Mouse (Mus musculus) intestine, embryonic 15.5 days (tissue): ENCODE results near the gene Ormdl3. TPM values are rescaled to one million over a fixed set of nuclear protein-coding genes. Genes with fewer than 3 reads are reported as not detected.
A peak's percentile ranks its signal among the peaks of the same experiment; 100 is the strongest.

Experiments
- ATAC-seq: fragments of 200-750 bp; cut with Nextera tagmentation; 2 replicates; pipeline ENCODE4 v1.8.0; 2017; ENCODE audit warnings: moderate TSS enrichment, moderate library complexity
- H3K27ac ChIP-seq: fragments of 300-500 bp; sonication (generic); 2 replicates; pipeline ENCODE4 v1.5.1; 2015; ENCODE audit warnings: mild to moderate bottlenecking, inconsistent platforms
- H3K27me3 ChIP-seq: fragments of 300-500 bp; sonication (generic); replicated peaks from 2 replicates; pipeline ENCODE4 v1.6.1; 2015; ENCODE audit warnings: inconsistent platforms
- H3K36me3 ChIP-seq: fragments of 300-500 bp; sonication (generic); 2 replicates; pipeline ENCODE4 v1.6.1; 2015; ENCODE audit warnings: inconsistent platforms
- H3K4me1 ChIP-seq: fragments of 300-500 bp; sonication (generic); replicated peaks from 2 replicates; pipeline ENCODE4 v1.6.1; 2015; ENCODE audit warnings: inconsistent platforms
- H3K4me2 ChIP-seq: fragments of 300-500 bp; sonication (generic); replicated peaks from 2 replicates; pipeline ENCODE4 v1.6.1; 2015; ENCODE audit warnings: mild to moderate bottlenecking, inconsistent platforms
- H3K4me3 ChIP-seq: fragments of 300-500 bp; sonication (generic); replicated peaks from 2 replicates; pipeline ENCODE4 v1.5.1; 2015; ENCODE audit warnings: inconsistent platforms
- H3K9ac ChIP-seq: fragments of 300-500 bp; sonication (generic); 2 replicates; pipeline ENCODE4 v1.6.1; 2015; ENCODE audit warnings: inconsistent platforms
- H3K9me3 ChIP-seq: fragments of 300-500 bp; sonication (generic); 2 replicates; pipeline ENCODE4 v1.6.1; 2016; ENCODE audit warnings: inconsistent platforms
- WGBS: fragments of 180-500 bp; shearing (Covaris S2); methylation state at CpG from one replicate; pipeline ENCODE4 v1.1.7; 2015; 5-methylcytosine and 5-hydroxymethylcytosine counted together
- polyA plus RNA-seq: library from polyadenylated mRNA; unstranded; fragments of >200 nt; fragmentation: Nextera tagmentation; extraction: Ambion mirVana; gene quantifications from 2 replicates; pipeline ENCODE4 v1.2.1, GENCODE M21; 2015

Gene Ormdl3
- polyA plus RNA-seq, 1 experiment from 2014 or later: 50.5 TPM

DNA sequence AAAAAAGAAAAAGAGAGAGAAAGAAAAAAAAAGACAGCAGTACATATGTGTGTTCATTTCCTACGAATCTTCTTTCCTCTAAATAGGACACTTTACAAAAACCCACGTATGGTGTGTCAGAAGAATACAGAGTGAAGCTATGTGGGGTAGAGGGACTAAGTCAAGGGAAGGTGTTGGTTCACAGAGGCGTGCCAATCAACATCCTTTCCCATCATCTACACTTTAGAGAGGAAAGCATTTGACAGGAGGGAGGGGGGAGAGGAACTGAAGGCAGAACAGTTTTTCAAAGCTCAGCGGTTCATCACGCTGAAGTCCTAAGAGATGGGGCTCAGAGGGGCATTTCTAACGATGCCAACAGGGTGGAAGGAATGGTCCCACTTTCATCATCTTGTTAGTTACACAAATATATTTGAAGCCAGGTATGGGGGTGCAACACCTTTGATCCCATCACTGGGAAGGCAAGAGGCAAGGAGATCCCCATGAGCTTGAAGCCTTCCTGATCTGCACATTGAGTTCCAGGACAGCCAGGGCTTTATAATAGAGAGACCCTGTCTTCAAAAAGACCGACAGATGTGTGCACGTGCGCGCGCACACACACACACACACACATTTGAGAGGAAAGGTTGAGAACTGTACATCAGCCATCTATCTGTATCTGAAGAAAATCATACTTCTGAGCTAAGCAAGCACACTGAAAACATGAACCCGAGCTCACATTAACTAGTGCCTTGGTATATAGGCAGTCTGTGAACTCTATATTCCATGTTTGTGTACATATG, 40.5 kb downstream of the Ormdl3 start:
- H3K4me3 ChIP-seq: no peak overlapping the region
- H3K4me1 ChIP-seq: peaks cover 15% of the 10 kb centered on the region
- WGBS: 45% methylated on average over 12 of the region's 12 CpGs
- peaks cover 44% of the 10 kb centered on the region for H3K27me3 ChIP-seq
- H3K9ac ChIP-seq: no peak overlapping the region
- H3K27ac ChIP-seq: no peak overlapping the region
- H3K9me3 ChIP-seq: no peaks in the 10 kb centered on the region
- no peak overlapping the region for H3K4me2 ChIP-seq
- no peaks in the 10 kb centered on the region for H3K36me3 ChIP-seq
- no peak for ATAC-seq

- Histone ChIP-seq H3K9me3 (no peaks in the 10 kb centered on the region), H3K4me2 (peak within 1 kb of the TSS; percentile 95), H3K36me3 (no peaks in the 10 kb centered on the region), H3K27me3 (peaks cover 48% of the 10 kb centered on the region), H3K9ac (peak within 1 kb of the TSS; percentile 34), H3K4me3 (peak within 1 kb of the TSS; percentile 47), H3K4me1 (peaks cover 15% of the 10 kb centered on the region), H3K27ac (no peak within 1 kb of the TSS)
- WGBS: 1% methylated on average over 57 of the region's 58 CpGs
- peak; percentile 63; the same call in 1 of the 2 replicates for ATAC-seq
These were observed 41.4 kb downstream of the Ormdl3 start, which contains the start of gene Ikzf3 for GRCm38 (mm10) chr11:98545711-98546231. TSS of gene Ikzf3 (minus strand) at chr11:98546031.

GRCm38 (mm10) chr11:98544890-98545677, 42.1 kb downstream of the Ormdl3 start:
- H3K27ac ChIP-seq: no peak overlapping the region
- peak overlapping the region; percentile 95 for H3K4me2 ChIP-seq
- H3K27me3 ChIP-seq: peaks cover 48% of the 10 kb centered on the region
- peak overlapping the region; percentile 47 for H3K4me3 ChIP-seq
- WGBS: 5% methylated on average over 16 of the region's 16 CpGs
- no peaks in the 10 kb centered on the region for H3K36me3 ChIP-seq
- no peak for ATAC-seq
- H3K4me1 ChIP-seq: peaks cover 10% of the 10 kb centered on the region
- no peaks in the 10 kb centered on the region for H3K9me3 ChIP-seq
- peak overlapping the region; percentile 34 for H3K9ac ChIP-seq

- H3K4me2 ChIP-seq: no peak overlapping the region
- H3K4me3 ChIP-seq: no peak overlapping the region
- H3K27ac ChIP-seq: no peak overlapping the region
- H3K27me3 ChIP-seq: peaks cover 42% of the 10 kb centered on the region
- no peak for ATAC-seq
- H3K4me1 ChIP-seq: peaks cover 10% of the 10 kb centered on the region
- no peaks in the 10 kb centered on the region for H3K36me3 ChIP-seq
- 89% methylated on average over 1 of the region's 1 CpGs for WGBS
- H3K9me3 ChIP-seq: no peaks in the 10 kb centered on the region
- H3K9ac ChIP-seq: no peak overlapping the region
These were observed 43.8 kb downstream of the Ormdl3 start for GRCm38 (mm10) chr11:98543414-98543813.

DNA sequence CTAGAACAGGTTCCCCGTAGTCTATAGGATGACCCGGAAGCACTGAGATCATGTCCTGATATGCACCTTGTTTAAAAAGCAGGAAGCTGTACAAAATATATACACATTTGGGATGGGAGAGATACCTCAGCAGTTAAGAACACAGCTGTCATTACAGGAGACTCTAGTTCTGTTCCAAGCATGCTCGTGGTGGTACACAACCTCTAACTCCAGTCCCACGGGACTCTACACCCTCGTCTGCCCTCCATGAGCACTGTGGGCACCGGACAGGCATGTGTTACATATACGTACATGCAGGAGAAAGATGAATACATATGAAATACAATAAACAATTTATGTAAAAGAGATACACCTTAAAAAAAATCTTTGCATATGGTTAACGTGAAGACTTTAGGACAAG, 44.6 kb downstream of the Ormdl3 start:
- Histone ChIP-seq H3K9me3 (no peaks in the 10 kb centered on the region), H3K4me3 (no peak overlapping the region), H3K27ac (no peak overlapping the region), H3K4me2 (no peak overlapping the region), H3K4me1 (peaks cover 10% of the 10 kb centered on the region), H3K27me3 (peaks cover 37% of the 10 kb centered on the region), H3K9ac (no peak overlapping the region), H3K36me3 (no peaks in the 10 kb centered on the region)
- no peak for ATAC-seq
- 68% methylated on average over 8 of the region's 8 CpGs for WGBS

DNA sequence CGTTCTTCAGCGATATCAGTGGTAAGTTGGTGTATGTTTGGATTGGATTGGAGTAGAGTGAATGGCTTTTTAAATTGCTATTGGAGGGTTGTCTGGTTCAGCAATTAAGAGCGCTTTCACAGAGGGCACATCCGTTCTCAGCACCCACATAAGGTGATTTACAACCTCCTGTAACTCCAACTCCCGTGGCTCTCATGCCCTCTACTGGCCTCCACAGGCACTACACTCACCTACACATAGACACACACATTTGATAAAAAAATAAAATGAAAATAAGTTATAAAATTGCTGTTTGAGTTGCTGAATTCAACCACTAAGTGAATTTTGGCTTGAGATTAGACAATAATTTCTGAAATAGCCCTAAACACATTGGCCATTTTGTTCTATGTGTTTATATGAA, 46.8 kb downstream of the Ormdl3 start:
- Histone ChIP-seq H3K9me3 (no peaks in the 10 kb centered on the region), H3K9ac (no peak overlapping the region), H3K36me3 (no peaks in the 10 kb centered on the region), H3K27ac (no peak overlapping the region), H3K4me2 (no peak overlapping the region), H3K4me1 (peaks cover 1% of the 10 kb centered on the region; the same call in 1 of the 2 replicates), H3K4me3 (no peak overlapping the region), H3K27me3 (peaks cover 15% of the 10 kb centered on the region)
- ATAC-seq: no peak
- 74% methylated on average over 5 of the region's 5 CpGs for WGBS

GRCm38 (mm10) chr11:98537480-98538034, 49.6 kb downstream of the Ormdl3 start:
- 0 out of 2 replicates have a peak, but pooled peaks cover 10% of the 10 kb centered on the region for H3K27me3 ChIP-seq
- no peak overlapping the region for H3K27ac ChIP-seq
- H3K36me3 ChIP-seq: no peaks in the 10 kb centered on the region
- H3K9me3 ChIP-seq: no peaks in the 10 kb centered on the region
- ATAC-seq: no peak
- H3K4me2 ChIP-seq: no peak overlapping the region
- H3K4me1 ChIP-seq: no peaks in the 10 kb centered on the region
- no peak overlapping the region for H3K9ac ChIP-seq
- no peak overlapping the region for H3K4me3 ChIP-seq

Other genes starting within 250 kb of the Ormdl3 start
- gene Ppp1r1b, start 239.0 kb downstream of the Ormdl3 start, polyA plus RNA-seq: 52.2 and 68.9 TPM in 2 replicates
- 39.4 and 39.7 TPM in 2 replicates for gene Stard3, start 229.0 kb downstream of the Ormdl3 start, polyA plus RNA-seq
- 0.25 TPM in 1 of 2 replicates, not detected in the other for gene Tcap, start 203.6 kb downstream of the Ormdl3 start, polyA plus RNA-seq
- 0.19 TPM in 1 of 2 replicates, not detected in the other for gene Pnmt, start 200.9 kb downstream of the Ormdl3 start, polyA plus RNA-seq
- gene Pgap3, start 186.9 kb downstream of the Ormdl3 start, polyA plus RNA-seq: 15.5 and 16.7 TPM in 2 replicates
- 31.9 and 35.1 TPM in 2 replicates for gene Erbb2, start 174.9 kb downstream of the Ormdl3 start, polyA plus RNA-seq
- 202 and 212 TPM in 2 replicates for gene Mien1, start 148.4 kb downstream of the Ormdl3 start, polyA plus RNA-seq
- 71.0 and 73.7 TPM in 2 replicates for gene Grb7, start 141.0 kb downstream of the Ormdl3 start, polyA plus RNA-seq
- gene Ikzf3, start 41.3 kb downstream of the Ormdl3 start, polyA plus RNA-seq: 0.21 and 0.24 TPM in 2 replicates
- 0.53 and 0.60 TPM in 2 replicates for gene Zpbp2, start 36.3 kb downstream of the Ormdl3 start, polyA plus RNA-seq
- not detected in 2 replicates for gene Lrrc3c, start 10.9 kb upstream of the Ormdl3 start, polyA plus RNA-seq
- gene Gm12355, start 38.3 kb upstream of the Ormdl3 start, polyA plus RNA-seq: 0.99 and 1.0 TPM in 2 replicates
- gene Gsdma3, start 39.0 kb upstream of the Ormdl3 start, polyA plus RNA-seq: not detected in 2 replicates
- gene Gsdma2, start 59.4 kb upstream of the Ormdl3 start, polyA plus RNA-seq: 0.20 and 0.21 TPM in 2 replicates
- 0.10 TPM in 1 of 2 replicates, not detected in the other for gene Gsdma, start 77.0 kb upstream of the Ormdl3 start, polyA plus RNA-seq
- 195 and 202 TPM in 2 replicates for gene Psmd3, start 95.2 kb upstream of the Ormdl3 start, polyA plus RNA-seq
- gene Csf3, start 113.9 kb upstream of the Ormdl3 start, polyA plus RNA-seq: not detected in 2 replicates
- 39.6 and 42.5 TPM in 2 replicates for gene Med24, start 142.1 kb upstream of the Ormdl3 start, polyA plus RNA-seq
- gene Thra, start 153.3 kb upstream of the Ormdl3 start, polyA plus RNA-seq: 42.7 and 45.5 TPM in 2 replicates
- gene Nr1d1, start 188.0 kb upstream of the Ormdl3 start, polyA plus RNA-seq: 2.6 and 2.7 TPM in 2 replicates
- gene Msl1, start 208.1 kb upstream of the Ormdl3 start, polyA plus RNA-seq: 18.9 and 19.7 TPM in 2 replicates
- 28.2 and 29.8 TPM in 2 replicates for gene Casc3, start 217.5 kb upstream of the Ormdl3 start, polyA plus RNA-seq
- 1.1 and 1.2 TPM in 2 replicates for gene Rapgefl1, start 249.4 kb upstream of the Ormdl3 start, polyA plus RNA-seq